Mouse (Mus musculus) retina, postnatal 1 day (tissue): ENCODE data around the gene Abcc9.
A peak's percentile ranks its signal among the peaks of the same experiment; 100 is the strongest.

Experiments used
- DNase-seq: peaks from one replicate; pipeline ENCODE4 v3.0.0-alpha.2; 2012

The Abcc9 gene

DNA sequence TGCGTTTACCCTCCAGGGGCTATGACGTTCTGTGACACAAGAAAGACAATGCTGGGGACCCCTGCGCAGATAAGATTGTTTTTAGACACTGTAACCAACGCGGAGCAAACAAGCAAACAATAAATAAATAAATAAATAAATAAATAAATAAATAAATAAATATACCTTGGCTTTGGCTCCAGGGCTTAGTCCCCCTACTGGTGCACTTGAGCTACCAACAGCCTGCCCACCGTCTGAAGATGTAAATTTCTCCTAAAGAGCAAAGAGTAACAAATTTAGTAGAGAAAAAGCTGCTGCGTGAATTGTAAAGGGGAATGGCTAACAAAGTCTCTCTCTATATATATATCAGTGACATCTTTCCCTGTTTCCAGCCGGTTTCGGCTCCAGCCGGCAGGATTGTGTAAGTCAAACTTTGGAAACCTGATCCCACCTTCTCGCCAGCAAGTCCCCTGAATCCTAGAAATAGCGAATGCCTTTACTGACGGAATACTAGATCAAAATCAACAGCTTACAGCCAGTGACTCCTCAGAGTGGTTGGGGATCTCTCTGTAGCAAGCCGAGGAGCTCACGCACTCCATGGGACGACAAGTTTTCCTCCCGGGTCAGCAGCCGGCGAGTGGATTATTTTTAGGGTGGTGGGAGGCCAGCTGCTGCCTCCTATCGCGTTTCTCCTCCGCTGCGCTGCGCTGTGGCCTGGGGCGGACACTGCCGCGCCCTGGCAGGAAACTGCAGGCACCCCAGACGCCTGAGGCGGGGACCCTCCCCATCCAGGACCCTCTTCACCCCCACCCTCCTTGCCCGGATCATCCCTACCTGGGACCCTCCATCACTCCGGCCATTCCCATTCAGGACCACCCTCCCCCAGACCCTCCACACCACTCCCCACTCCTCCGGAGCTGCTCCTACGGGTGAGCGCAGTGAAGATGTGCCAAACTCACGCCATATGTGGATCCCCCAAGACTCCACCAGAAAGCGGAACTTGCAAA lies at the start of gene Abcc9:
Abcc9 (minus strand) TSS at position 664 of the 986 bp plus-strand sequence.
- DNase-seq, result peak; percentile 51

DNA sequence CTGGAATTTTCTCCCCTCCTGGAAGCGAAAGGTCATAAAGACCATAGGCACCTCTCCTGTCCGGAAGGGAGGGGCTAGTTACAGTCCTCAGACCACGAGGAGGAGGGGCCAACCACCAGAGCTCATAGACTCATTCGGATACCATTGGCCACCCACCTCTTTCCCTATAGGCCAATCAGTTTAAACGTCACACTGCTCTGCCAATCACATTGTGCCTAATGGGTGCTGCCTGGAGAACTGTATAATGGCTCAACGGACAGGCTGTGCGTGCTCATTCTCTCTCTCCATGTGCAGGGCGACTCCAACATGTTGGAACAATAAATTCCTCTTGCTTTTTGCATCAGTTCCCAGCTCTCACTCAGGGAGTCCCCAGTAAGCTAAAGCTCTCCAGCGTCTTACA lies 49.2 kb upstream of the Abcc9 start:
- DNase-seq, result no peak

DNA sequence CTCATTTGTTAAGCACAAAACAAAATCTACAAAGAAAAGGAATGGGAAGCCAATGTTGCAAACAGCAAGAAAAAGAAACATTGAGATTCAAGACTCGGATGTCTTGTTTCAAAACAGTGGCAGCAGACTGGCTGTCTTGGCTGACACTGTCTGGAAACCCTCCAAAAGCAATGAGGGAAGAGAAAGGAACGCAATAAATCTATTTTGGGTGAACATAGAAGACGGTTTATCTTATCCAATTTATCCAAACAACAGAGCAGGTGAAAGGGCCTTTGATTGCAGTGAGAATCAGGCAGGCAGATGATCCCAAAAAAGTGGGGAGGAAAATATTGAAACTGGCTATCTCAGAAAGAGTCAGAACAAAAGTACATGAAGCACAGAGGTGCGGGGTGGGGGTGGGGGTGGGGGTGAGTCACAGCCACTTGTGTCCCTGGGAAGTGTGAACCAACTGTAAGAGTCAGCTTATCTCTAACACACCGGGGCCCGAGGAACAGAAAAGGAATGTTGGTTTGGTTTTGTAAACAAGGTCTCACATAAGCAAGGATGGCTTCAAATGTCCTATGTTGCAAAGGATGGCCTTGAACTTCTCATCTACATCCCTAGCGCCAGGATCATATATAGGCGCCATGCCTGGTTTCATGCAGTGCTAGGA lies 46.1 kb upstream of the Abcc9 start:
- no peak for DNase-seq

DNA sequence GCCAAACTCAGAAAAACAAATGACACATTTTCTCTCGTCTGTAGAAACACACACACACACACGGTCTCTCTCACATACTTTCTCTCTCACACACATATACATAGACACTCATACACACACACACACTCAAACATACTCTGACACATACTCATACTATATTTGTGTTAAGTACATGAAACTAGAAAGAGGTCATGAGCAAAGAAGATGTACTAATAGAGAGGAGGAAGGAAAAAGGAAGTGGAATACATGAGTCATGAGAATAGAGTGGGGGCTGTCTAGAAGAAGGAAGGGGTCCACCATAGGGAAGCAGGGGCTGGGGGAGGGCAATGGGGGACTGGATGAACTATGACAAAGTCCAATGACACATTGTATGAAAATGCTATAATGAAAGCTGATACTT lies 45.0 kb upstream of the Abcc9 start:
- DNase-seq, result no peak

DNA sequence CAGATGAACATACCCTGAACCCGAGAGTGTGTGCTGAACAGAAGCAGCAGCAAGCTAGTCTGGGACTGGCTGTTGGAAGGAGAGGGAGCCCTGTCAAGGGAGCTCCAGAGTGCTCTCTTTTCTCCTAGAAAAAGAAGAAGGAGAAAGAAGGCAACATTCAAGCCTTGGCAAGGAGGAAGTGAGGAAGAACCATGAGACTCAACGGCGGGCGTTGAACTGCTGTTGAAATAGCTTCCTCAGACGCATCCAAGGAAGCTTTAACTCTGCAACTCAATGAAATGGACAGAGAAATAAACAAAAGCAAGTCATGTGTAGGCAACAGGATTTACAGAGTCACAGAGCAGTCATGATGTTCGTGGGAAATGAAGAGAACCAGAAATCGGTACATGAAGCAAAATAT lies 44.6 kb upstream of the Abcc9 start:
- no peak for DNase-seq

DNA sequence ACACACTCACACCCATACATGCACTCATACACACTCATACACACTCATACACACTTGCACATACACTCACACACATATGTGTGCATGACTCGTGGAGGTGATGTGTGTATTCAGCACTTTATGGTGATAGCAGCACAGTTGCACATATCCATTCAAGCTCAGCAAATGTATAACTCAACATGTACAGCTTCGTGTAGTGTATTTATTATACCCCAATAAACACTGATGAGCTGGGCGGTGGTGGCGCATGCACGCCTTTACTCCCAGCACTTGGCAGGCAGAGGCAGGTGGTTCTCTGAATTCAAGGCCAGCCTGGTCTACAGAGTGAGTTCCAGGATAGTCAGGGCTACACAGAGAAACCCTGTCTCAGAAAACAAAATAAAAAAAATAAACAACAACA lies 43.4 kb upstream of the Abcc9 start:
- DNase-seq, result no peak

DNA sequence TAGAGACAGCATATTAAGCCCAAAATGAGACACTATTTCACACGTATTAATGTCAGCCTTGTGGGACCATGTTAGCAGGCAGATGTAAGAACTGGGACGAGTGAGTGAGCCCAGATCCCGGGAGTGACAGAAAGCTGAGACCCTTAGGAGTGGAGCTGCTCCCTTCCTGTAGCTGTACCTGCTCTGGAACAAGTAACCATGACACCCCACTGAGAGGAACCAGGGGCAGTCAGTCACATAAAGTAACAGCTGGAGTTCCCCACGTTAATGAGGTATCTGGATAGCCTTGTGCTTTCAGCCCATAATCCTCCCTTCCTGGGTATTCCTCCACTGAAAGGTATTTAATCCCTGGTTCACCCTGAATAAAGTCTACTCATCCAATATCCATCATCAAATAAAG lies 41.1 kb upstream of the Abcc9 start:
- DNase-seq, result no peak

DNA sequence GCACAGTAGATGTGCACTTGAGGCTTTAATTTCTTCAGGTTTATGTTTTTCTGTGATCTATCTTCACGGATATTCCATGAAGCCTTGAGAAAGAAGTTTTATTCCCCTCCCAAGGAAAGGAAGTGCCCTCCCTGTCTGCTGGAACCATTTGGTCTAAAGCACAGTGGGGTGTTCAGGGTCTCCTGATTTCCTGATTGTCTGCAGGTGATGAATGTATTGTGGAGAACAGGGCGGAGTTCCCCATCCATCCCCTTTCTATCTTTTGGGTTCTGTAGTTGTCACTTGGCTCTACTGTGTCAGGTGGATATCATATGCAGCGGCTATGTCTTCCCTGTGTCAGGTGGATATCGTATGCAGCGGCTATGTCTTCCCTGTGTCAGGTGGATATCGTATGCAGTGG lies 39.6 kb upstream of the Abcc9 start:
- no peak for DNase-seq

DNA sequence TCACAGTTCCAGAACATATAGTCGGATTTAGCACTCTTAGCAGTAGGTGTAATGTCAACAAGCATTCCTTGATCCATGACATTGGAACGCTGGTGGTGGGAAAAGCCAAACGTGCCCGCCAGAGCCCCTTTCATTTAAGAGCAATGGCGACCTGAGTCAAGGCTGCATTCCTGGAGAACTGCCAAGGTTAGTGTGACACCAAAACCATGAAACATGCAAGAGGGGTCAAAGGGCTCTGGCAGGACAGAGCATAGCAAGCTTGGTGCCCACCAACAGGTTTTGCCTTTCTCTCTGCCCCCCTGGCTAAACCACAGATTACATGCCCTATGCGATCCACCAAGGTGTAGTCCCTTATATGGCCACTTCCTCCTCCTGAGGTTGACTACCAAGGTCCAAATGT lies 36.5 kb upstream of the Abcc9 start:
- DNase-seq, result no peak

DNA sequence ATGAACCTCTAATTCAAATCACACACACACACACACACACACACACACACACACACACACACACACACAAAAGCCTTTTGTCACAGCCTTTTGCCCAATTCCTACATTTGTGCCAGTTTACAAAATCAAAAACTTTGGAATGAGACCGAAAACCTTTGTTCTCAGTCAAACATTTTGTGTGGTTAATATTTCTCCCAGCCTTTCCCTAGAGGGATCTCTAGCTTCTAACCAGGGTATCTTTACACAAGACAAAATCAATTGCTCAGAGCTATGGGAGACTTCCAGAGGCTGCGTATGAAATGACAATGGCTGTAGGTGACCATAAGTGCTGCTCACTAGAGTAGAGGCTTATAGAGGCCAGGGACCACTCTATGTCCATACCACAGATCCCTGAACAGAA lies 36.1 kb upstream of the Abcc9 start:
- no peak for DNase-seq

DNA sequence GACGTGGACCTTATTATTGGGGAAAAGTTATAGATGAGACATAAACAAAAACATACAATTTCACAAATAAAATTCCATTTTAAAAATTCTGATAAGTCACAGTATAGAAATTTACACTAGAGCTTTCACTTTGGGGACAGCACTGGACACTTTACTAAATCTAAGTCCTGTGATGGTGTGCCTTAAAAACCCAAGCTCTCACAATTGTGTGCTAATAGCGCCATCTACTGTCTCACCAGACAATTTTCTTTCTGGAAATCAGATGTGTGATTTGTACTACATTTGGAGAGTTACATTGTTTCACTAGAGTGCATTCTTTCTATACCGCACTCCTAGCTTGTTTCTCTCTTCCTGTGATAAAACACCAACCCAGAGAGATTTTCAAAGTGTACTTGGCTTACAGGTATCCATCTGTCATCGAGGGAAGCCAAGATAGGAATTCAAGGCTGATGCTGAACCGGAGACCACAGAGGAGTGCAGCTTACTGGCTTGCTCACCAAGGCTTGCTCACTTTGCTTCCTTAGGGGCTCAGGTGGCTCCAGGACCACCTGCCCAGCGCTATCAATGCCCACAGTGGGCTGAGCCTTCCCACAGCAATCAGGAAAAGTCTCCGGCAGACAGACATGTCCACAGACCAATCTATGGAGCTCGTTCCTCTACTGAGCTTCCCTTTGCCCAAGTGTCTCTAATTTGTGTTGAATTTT lies 33.3 kb upstream of the Abcc9 start:
- DNase-seq, result peak; percentile 66

DNA sequence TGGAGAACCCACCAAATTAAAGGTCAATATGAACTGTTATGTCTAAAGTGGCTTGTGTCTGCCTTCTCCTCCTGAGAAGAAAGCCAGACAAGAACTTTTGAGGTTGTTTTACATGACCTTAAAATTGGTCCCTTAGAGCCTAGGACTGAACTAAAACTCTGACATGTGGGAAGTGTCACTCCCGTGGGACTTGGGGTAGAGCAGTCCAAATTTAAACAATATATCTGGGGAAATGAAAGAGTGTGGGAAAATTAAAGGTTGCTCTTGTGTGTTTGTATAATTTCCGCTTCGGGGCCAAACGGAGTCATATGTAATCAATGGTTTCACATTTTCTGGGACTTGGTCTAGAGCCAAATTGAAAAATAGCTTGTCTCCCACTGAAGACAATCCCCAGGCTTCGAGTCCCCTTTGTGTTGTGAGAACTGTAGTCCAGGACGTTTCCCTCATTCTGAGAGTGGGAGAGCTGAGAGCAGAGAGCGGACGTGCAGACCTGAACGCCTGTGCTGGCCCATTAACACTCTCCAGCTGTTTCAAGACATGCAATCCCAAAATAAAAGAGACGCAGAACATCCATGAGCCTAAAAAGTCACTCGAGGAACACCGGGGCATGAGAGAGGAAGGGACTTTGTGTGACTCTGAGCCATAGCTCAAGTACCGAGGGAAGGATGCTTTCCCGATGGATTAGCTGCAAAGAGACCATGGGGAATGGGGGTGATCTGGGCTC lies 30.6 kb upstream of the Abcc9 start:
- no peak for DNase-seq

DNA sequence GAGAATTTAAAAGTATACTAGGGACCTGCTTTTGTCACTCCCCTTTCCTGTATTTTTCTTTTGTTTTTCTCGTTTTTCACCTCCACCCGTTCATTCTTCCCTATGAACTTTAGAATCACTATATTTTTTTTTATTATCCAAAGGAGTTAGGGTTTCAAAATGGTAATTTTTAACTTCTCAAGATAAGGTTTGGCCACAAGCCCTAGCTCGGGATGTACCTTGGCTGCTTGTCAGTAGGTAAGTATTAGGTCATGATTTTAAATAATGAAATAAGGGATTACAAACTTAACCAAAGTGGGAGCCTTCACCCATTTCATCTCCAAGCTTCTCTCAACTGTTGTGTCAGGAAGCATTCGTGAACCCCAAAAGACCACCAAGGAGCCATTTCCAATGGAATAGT lies 23.9 kb upstream of the Abcc9 start:
- no peak for DNase-seq

DNA sequence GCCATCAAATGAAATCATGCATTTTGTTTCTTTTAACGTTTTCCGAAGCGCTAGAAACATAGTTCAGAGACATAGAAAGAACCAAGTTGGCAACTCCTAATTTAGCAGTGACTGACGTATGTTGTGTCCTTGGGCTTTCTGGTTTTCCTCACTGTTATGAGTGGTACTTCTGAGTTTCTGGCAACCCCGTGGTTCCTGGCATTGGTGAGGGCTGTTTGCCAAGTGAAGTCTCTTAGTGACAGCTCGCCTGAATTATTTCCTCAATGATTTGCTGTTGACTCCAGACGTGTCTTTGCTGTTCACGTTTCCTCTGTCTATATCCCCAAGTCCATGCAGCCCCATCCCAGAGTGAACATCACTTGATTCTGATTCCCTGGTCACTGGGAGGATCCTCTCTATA lies 19.6 kb upstream of the Abcc9 start:
- no peak for DNase-seq

DNA sequence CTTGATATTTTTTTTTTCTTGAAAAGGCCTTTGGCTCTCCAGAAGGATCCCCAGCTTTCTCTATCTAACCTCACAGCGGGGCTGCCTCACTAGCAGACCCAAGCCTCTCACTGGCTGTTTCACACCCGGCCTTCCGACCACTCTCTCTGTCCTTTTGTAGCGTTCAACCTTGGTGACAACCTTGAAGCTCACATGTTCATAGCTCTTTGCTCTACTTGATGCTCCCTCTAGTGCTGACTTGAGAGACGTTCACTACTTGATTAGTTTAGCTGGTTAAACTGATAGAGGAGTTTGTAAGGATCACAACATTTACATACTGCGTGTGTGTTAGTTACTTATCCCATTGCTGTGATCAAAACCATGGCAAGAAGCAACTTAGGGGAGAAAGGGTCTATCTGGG lies 18.5 kb upstream of the Abcc9 start:
- no peak for DNase-seq

DNA sequence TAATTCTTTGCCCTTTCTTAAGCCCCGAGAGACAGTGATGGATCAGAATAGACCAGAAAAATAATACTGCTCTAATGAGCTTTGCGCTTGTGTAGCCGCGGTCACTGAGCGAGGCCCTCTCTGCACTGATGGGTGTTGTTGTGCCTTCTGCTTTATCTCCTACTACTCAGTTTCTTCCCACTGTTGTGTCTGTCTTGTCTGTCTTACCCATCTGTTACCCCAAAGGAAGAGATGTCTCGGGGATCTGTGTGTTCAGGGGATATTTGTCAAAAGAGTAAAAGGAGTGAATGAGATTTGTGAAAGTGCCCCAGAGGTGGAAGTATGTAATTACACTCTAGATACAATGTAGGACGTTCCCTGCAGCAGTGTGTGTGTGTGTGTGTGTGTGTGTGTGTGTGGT lies 16.1 kb upstream of the Abcc9 start:
- peak; percentile 42 for DNase-seq

DNA sequence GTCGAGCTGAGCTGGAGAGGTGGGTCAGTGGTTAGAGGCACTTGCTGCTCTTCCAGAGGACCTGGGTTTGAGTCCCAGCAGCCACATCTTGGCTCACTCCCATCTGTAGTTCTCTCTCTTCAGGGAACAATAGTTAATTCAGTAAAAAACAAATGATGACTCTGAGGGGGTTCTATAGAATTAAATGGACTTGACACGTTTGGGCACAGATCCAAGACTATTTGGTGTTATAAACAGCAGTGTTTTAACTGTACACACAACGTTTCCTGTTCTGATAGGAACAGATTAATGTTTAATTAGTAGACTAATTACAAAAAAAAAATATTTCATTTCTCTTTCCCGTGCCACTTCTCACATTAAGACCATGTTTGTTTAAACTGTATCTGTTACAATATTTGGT lies 15.1 kb upstream of the Abcc9 start:
- peak; percentile 70 for DNase-seq

DNA sequence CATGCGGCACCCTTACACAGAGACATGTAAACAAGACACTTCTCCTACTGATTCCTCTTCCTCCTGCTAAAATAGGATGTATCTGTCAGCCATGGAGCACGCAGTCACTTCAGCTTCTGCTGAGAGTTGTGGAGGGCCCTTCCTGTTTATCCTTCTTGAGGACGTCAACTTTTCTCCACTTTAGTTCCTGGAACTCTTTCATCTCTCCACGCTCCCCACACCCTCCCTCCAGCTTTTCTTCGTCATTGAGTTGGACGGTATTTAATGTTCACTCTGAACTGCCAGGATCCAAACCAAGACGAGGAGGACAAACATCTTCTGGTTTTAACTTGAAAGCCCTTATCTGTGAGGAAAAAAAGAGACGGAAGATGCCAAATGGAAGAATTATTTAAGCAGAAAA lies 12.9 kb upstream of the Abcc9 start:
- DNase-seq, result no peak

DNA sequence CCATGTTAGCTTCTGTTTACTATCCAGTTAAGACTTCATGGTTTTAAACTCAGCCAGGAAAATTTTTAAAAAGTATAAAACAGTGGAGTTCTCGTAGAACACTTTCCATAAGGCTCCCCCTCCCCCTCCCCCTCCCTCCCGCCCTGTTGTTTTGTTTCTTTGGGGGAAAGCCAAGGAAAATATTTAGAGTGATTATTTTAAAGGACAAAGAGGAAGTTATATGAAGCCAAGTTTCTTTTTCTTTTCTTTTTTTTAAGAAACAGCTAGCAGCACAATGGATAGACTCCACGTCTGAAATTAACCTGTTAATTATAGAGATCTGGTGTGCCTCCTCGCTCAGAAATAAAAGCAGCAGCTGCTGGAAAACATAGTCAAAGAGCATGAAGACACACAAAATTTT lies 9.0 kb upstream of the Abcc9 start:
- no peak for DNase-seq

DNA sequence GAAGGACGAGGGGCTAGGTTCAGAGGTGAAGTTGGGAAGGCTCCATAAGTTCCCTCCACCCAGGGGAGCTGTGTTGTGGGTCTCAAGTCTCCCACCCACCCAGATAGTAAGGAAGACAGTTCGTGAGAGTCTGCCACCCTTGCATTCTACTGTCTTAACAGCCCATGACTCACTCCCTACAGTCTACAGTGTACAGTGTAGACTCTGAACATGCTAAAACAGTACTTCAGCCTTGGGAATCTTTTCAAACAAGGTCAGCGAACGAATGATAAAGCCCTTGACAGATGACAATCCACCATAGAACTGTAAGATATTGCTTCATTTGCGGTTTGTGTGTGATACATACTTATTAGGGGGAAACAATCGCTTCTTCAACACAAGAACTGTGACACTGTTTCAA lies 8.6 kb upstream of the Abcc9 start:
- DNase-seq, result no peak

DNA sequence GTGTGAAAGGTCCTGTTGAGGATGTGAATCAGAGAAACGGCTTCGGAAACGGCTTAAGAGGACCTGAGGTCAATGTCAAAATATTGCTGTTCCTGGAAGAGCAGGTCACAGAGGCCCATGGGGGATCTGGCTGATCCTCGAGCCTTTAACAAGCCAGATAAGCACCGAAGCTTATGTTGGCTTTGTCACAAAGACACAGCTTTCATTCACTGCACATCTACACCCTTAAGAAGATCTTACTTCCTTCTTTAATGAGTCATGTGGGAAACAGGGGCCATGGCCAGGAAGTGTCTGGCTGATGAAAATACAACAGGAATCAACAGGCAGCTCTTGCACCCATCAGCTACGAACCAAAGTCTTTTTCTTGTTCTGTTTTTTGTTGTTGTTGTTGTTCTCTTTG lies 6.3 kb upstream of the Abcc9 start:
- no peak for DNase-seq

DNA sequence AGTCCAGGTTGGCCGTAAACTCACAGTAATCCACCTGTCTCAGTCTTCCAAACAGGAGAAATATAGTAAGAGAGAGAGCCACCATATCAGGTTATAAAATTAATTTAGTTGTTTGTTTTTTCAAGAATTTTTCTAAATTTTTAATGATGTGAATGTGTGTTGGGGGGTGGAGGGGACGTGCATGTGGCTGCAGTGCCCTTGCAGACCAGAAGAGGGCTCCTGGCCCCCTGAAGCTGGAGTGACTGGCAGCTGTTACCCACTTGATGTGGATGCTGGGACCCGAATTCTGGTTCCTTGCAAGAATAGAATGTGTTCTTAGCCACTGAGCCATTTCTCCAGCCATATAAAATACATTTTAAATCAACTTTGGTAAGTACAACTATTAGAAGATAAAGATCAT lies 4.6 kb upstream of the Abcc9 start:
- DNase-seq, result no peak

DNA sequence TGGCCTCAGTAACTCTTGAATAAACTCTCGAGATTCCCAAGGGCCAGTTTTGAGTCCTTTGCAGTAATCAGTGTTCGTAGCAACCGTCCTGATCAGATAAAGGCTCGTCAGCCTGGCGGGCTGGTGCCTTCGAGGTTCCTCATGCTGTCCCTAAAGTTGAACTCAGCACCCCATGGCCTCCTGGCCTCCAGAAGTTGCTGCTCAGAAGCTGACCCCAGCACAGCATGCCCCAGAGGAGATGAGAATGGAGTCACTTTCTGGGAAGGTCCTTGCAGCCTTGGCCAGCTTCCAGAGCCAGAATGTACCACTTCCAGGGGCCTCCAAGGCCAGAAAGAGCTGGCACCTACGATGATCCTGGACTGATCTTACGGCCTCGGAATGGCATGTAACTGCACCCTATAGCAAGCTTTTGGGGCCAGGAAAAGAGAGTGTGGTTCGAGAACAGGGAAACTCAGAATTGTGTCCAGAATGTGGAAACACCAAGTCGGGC lies 1.4 kb upstream of the Abcc9 start:
- DNase-seq, result no peak
